Mouse (Mus musculus) lung, postnatal 36 days (tissue): ENCODE measurements around the gene Fam205a4.
"Not testable (repeated sequence)": the region's sequence is repeated elsewhere in the genome, so short reads cannot be mapped to it uniquely, and the experiment has no call there.

Source experiments
- DNase-seq: peaks from one replicate; pipeline ENCODE4 v3.0.0; 2022; ENCODE audit warnings: mixed read lengths

The Fam205a4 gene

DNA sequence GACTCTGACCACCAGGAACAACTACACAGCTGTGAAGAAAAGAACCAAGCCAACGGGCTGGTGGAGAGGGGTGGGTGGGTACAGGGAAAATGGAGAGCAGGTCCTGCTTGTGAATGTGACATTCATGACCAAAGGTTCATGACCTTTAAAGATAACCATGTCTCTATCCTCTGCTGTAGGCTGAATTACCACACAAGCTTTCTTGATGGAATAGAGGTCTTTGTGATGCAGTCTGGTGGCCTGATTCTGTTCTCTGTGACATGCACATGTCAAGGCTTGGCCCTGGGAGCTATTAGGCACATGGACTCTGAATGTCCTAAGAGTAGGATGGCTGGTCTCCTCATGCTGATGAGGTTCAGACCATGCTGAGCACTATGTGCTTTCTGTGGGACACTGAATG is at the start of gene Fam205a4:
TSS of gene Fam205a4 (plus strand) at position 301 of the 400 bp plus-strand sequence.
- not testable (repeated sequence) for DNase-seq

DNA sequence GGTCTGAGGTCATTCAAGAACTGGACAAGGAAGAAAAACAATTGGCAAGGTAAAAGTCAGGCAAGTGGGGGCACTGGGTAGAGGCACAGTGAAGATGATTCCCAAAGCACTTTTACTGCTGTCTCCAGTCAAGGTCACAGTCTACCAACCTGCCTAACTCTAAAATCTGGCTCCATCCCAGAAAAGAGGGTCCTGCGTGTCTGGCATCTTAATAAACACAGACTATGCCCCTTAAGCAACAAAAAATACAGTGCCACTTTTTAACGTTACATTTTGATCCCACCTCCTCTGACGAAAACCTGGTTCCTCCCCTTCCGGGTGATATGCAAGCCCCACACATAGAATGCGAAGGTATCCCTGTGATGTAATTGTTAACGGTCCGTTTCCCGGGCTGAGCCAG is 24.6 kb upstream of the Fam205a4 start, which contains the start of gene Gm20878:
TSS of gene Gm20878 (plus strand) at position 301 of the 400 bp plus-strand sequence.
- not testable (repeated sequence) for DNase-seq
